16 mouse cellular contexts compared by ENCODE assay signal in genomic region chr14:30666061-30666460, GRCm38 (mm10). TPM values are rescaled to one million over a fixed set of nuclear protein-coding genes. Genes with fewer than 3 reads are reported as not detected.
DNase-seq lines count a peak whose midpoint lies in the region; ATAC-seq lines count a peak whose summit lies in the region.
"Had no signal": no experiment of that assay in that cellular context is flagged by ENCODE, and none has a peak within 500 bp of the region (broad histone marks: within the 10 kb centered on the region; RNA-seq: fewer than 3 reads in every experiment).

No protein-coding gene starts in this region.

- H3K4me1 ChIP-seq in hindbrain, embryonic 14.5 days (replicated peaks; ENCODE audit: control insufficient read depth, insufficient read depth, low read length): no peaks in the 10 kb centered on the region
- H3K4me1 ChIP-seq: forebrain, embryonic 15.5 days; intestine, embryonic 15.5 days; lung, embryonic 15.5 days; stomach, embryonic 15.5 days had no signal

- WGBS in hindbrain, embryonic 14.5 days: 86% methylated on average over 3 of the region's 3 CpGs

- no peak overlapping the region for H3K4me3 ChIP-seq in hindbrain, embryonic 14.5 days (replicated peaks; ENCODE audit: low read length)
- H3K4me3 ChIP-seq: forebrain, embryonic 15.5 days; intestine, embryonic 15.5 days; lung, embryonic 15.5 days; stomach, embryonic 15.5 days had no signal

- peaks cover 86% of the 10 kb centered on the region for H3K36me3 ChIP-seq in hindbrain, embryonic 14.5 days (replicated peaks; ENCODE audit: control insufficient read depth, insufficient read depth)

- no peaks in the 10 kb centered on the region for H3K9me3 ChIP-seq in hindbrain, embryonic 14.5 days (ENCODE audit: control insufficient read depth, low read length)
- H3K9me3 ChIP-seq: forebrain, embryonic 15.5 days; intestine, embryonic 15.5 days; lung, embryonic 15.5 days; stomach, embryonic 15.5 days had no signal

- intact Hi-C loops in heart, postnatal 25 days (cut with DNase I): no loop called here

- no peaks in the 10 kb centered on the region for H3K27me3 ChIP-seq in hindbrain, embryonic 14.5 days (ENCODE audit: control insufficient read depth, insufficient read depth, low read length)
- H3K27me3 ChIP-seq: forebrain, embryonic 15.5 days; intestine, embryonic 15.5 days; lung, embryonic 15.5 days; stomach, embryonic 15.5 days had no signal

- peak; percentile 55 for DNase-seq in kidney, postnatal 10 days
- DNase-seq in kidney, adult 9 months: no peak
- DNase-seq in heart, adult 8-10 months (ENCODE audit: low spot score): peak; percentile 53
- DNase-seq in heart, postnatal 25 days (ENCODE audit: low spot score): peak; percentile 18
- DNase-seq in lung, postnatal 14 days: peak; percentile 60
- no peak for DNase-seq in adrenal gland, adult 18-20 months (ENCODE audit: low spot score in 2 of 2)
- DNase-seq in hindbrain, embryonic 14.5 days (ENCODE audit: low spot score): no peak
- DNase-seq: adrenal gland, postnatal 25 days; cerebellum, postnatal 25 days; spleen, adult 18-20 months had no signal

- no peak overlapping the region for H3K4me2 ChIP-seq in hindbrain, embryonic 14.5 days (replicated peaks)
- H3K4me2 ChIP-seq: forebrain, embryonic 15.5 days; intestine, embryonic 15.5 days; lung, embryonic 15.5 days; midbrain, embryonic 11.5 days; stomach, embryonic 15.5 days had no signal

- H3K27ac ChIP-seq in hindbrain, embryonic 14.5 days: no peak overlapping the region
- H3K27ac ChIP-seq: forebrain, embryonic 15.5 days; intestine, embryonic 15.5 days; lung, embryonic 15.5 days; stomach, embryonic 15.5 days had no signal

- no peak overlapping the region for H3K9ac ChIP-seq in hindbrain, embryonic 14.5 days
- H3K9ac ChIP-seq: forebrain, embryonic 15.5 days; intestine, embryonic 15.5 days; lung, embryonic 15.5 days; stomach, embryonic 15.5 days had no signal

- ATAC-seq in hindbrain, embryonic 14.5 days (ENCODE audit: low FRiP score): no peak
- ATAC-seq: CD4-positive, CD25-positive, alpha-beta regulatory T cell, adult 4 months; forebrain, embryonic 15.5 days; intestine, embryonic 15.5 days had no signal

RNA-seq across cellular contexts. Expression of gene Rft1, which starts 11.9 kb away (rescaled TPM):
- total RNA-seq in heart, adult 8-10 months (2022): 1 to 10 TPM; 6.6 to 8.0 (median 7.4) TPM
- total RNA-seq in heart, postnatal 25 days (2021): 1 to 10 TPM; 6.8 to 7.9 TPM
- total RNA-seq in adrenal gland, adult 18-20 months (2021): 10 to 100 TPM; 20.8 to 35.3 TPM
- polyA plus RNA-seq in hindbrain, embryonic 14.5 days (2014; fragmentation: Nextera tagmentation; extraction: Ambion mirVana): 8.3 and 9.0 TPM in 2 replicates

RNA-seq across cellular contexts. Expression of gene Prkcd, which starts 40.1 kb away (rescaled TPM):
- 10 to 100 TPM in 3 of 4 experiments, 1 to 10 TPM in 1; 7.1 to 13.4 (median 11.6) TPM for total RNA-seq in heart, adult 8-10 months (2022)
- 10 to 100 TPM; 11.4 to 13.4 TPM for total RNA-seq in heart, postnatal 25 days (2021)
- total RNA-seq in adrenal gland, adult 18-20 months (2021): 100 to 1,000 TPM; 123 to 353 TPM
- polyA plus RNA-seq in hindbrain, embryonic 14.5 days (2014; fragmentation: Nextera tagmentation; extraction: Ambion mirVana): 19.4 and 21.1 TPM in 2 replicates

RNA-seq across cellular contexts. Expression of gene Sfmbt1, which starts 48.6 kb away (rescaled TPM):
- total RNA-seq in heart, adult 8-10 months (2022): 10 to 100 TPM; 13.1 to 14.1 (median 13.3) TPM
- 10 to 100 TPM; 11.7 to 13.0 TPM for total RNA-seq in heart, postnatal 25 days (2021)
- total RNA-seq in adrenal gland, adult 18-20 months (2021): 10 to 100 TPM; 25.9 to 27.6 TPM
- 19.8 and 20.0 TPM in 2 replicates for polyA plus RNA-seq in hindbrain, embryonic 14.5 days (2014; fragmentation: Nextera tagmentation; extraction: Ambion mirVana)

Comparison
In these comparisons a context has a peak if more than half of its experiments do, and no peak if none do; other contexts are left out.
1. DNase-seq: peak in kidney, postnatal 10 days (single experiment), heart, adult 8-10 months (single experiment), heart, postnatal 25 days (single experiment) and lung, postnatal 14 days (single experiment); none in kidney, adult 9 months (single experiment), adrenal gland, adult 18-20 months (0 of 2) and hindbrain, embryonic 14.5 days (single experiment).
2. RNA of gene Prkcd, which starts 40.1 kb away (total RNA-seq): 123 to 353 TPM in adrenal gland, adult 18-20 months; 11.4 to 13.4 TPM in heart, postnatal 25 days and 7.1 to 13.4 TPM in heart, adult 8-10 months; every median in the first group is over 4 times any median in the second.